Mouse (Mus musculus): ENCODE results near the gene Sez6l. TPM values are rescaled to one million over a fixed set of nuclear protein-coding genes. Genes with fewer than 3 reads are reported as not detected.

The Sez6l gene
- polyA plus RNA-seq, 1 experiment from 2014 or later, result 41.9 TPM

DNA sequence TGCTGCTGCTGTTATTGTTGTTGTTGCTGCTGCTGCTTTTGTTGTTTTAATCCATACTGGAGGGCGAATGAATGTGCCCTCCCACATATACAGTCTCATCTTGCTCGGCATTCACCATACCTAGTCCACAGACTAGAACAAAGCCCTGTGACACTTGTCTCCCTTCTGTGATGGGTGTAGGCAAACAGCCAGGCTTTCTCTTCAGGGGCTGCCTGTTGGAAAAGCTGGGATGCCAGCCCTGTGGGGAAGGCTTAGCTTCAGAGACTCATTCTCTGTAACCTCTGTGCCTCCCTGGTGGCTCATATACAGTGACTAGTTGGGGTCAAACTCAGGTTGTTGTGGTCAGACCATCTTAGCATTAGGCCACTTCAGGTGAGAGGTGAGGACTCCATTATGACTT, 30.1 kb upstream of the Sez6l start:
- H3K27ac ChIP-seq (ENCODE audit: low read length), result no peak overlapping the region
- H3K9ac ChIP-seq (replicated peaks; ENCODE audit: low read depth, low read length), result no peak overlapping the region
- H3K4me3 ChIP-seq (replicated peaks; ENCODE audit: low read length), result no peak overlapping the region
- no peaks in the 10 kb centered on the region for H3K36me3 ChIP-seq (ENCODE audit: control insufficient read depth, insufficient read depth)
- H3K4me1 ChIP-seq (replicated peaks; ENCODE audit: control insufficient read depth, insufficient read depth, low read length), result peaks cover 25% of the 10 kb centered on the region
- WGBS, result 22% methylated on average over 2 of the region's 2 CpGs
- H3K4me2 ChIP-seq (ENCODE audit: low read length), result no peak overlapping the region
- ATAC-seq, result peak; percentile 35; the same call in 1 of the 2 replicates
- no peaks in the 10 kb centered on the region for H3K27me3 ChIP-seq (replicated peaks; ENCODE audit: control insufficient read depth, insufficient read depth, low read length)
- H3K9me3 ChIP-seq (ENCODE audit: control insufficient read depth, low read length), result no peaks in the 10 kb centered on the region

DNA sequence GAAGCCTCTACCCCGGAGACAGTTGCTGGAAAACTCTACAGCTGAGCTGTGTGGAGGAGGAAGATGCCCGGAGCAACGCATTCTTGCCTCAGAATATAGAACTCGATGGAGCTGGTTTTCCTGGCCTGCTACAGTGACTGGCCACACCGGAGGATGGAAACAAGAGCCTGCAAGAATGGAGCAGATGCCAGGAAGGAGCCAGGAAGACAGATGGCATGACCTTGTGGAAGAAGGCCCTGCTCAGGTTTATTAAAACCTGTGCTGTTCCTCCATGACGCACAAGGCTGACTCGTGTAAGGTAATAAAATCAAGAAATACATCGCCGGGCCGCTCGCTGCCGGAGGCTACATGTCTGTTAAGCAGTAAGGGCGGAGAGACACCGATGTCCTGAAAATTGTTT, 28.4 kb upstream of the Sez6l start:
- H3K27me3 ChIP-seq (replicated peaks; ENCODE audit: control insufficient read depth, insufficient read depth, low read length), result no peaks in the 10 kb centered on the region
- no peak overlapping the region for H3K4me2 ChIP-seq (ENCODE audit: low read length)
- 87% methylated on average over 14 of the region's 14 CpGs for WGBS
- no peak for ATAC-seq
- no peaks in the 10 kb centered on the region for H3K9me3 ChIP-seq (ENCODE audit: control insufficient read depth, low read length)
- no peak overlapping the region for H3K9ac ChIP-seq (replicated peaks; ENCODE audit: low read depth, low read length)
- H3K36me3 ChIP-seq (ENCODE audit: control insufficient read depth, insufficient read depth), result no peaks in the 10 kb centered on the region
- H3K4me3 ChIP-seq (replicated peaks; ENCODE audit: low read length), result no peak overlapping the region
- H3K27ac ChIP-seq (ENCODE audit: low read length), result no peak overlapping the region
- H3K4me1 ChIP-seq (replicated peaks; ENCODE audit: control insufficient read depth, insufficient read depth, low read length), result peaks cover 31% of the 10 kb centered on the region

DNA sequence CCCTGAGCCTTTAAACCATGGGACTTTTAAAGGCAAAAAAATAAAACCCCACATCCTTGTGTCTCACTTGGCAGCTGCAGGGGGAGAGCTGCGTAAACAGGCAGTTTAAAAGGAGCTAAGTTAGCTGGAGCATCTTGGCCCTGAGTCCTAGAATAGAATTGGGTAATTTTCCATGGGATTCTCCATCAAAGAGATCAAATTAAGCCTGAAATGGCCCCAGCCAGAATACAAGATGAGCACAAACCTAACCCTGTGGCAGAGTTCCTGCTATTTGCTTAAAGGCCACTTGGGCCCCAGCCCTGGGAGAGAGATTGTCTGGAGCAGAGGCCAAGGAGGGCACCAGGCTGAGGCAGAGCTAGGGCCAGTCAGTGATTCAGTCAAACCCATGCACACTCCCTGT, 27.3 kb upstream of the Sez6l start:
- WGBS, result 36% methylated on average over 1 of the region's 1 CpGs
- Histone ChIP-seq H3K9me3 (ENCODE audit: control insufficient read depth, low read length) (no peaks in the 10 kb centered on the region), H3K27me3 (replicated peaks; ENCODE audit: control insufficient read depth, insufficient read depth, low read length) (no peaks in the 10 kb centered on the region), H3K27ac (ENCODE audit: low read length) (no peak overlapping the region), H3K36me3 (ENCODE audit: control insufficient read depth, insufficient read depth) (no peaks in the 10 kb centered on the region), H3K4me2 (ENCODE audit: low read length) (no peak overlapping the region), H3K4me1 (replicated peaks; ENCODE audit: control insufficient read depth, insufficient read depth, low read length) (peaks cover 40% of the 10 kb centered on the region), H3K4me3 (replicated peaks; ENCODE audit: low read length) (no peak overlapping the region), H3K9ac (replicated peaks; ENCODE audit: low read depth, low read length) (no peak overlapping the region)
- no peak for ATAC-seq

DNA sequence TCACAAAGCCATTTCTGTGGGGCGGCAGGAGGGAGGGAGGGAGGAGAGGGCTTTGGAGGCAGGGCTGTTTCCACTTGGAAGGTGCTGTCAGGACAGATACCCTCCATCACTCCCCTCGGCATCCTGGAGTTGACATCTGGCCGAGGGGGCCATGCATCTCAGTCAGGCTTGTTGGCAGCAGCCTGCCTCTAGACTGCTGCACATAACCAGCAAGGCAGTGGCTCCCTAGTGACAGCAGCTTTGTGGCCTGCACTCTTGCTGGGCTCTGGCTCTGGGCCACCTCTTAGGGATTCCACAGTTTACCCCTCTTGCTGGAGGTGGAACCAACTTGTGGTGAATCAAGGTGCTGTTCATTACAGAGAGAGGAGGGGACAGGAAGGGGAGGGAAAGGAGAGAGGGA, 26.6 kb upstream of the Sez6l start:
- Histone ChIP-seq H3K27me3 (replicated peaks; ENCODE audit: control insufficient read depth, insufficient read depth, low read length) (no peaks in the 10 kb centered on the region), H3K9me3 (ENCODE audit: control insufficient read depth, low read length) (no peaks in the 10 kb centered on the region), H3K4me2 (ENCODE audit: low read length) (no peak overlapping the region), H3K27ac (ENCODE audit: low read length) (no peak overlapping the region), H3K4me1 (replicated peaks; ENCODE audit: control insufficient read depth, insufficient read depth, low read length) (peaks cover 40% of the 10 kb centered on the region), H3K9ac (replicated peaks; ENCODE audit: low read depth, low read length) (no peak overlapping the region), H3K4me3 (replicated peaks; ENCODE audit: low read length) (no peak overlapping the region), H3K36me3 (ENCODE audit: control insufficient read depth, insufficient read depth) (no peaks in the 10 kb centered on the region)
- ATAC-seq, result no peak; the same call in 1 of the 2 replicates
- 47% methylated on average over 3 of the region's 3 CpGs for WGBS

DNA sequence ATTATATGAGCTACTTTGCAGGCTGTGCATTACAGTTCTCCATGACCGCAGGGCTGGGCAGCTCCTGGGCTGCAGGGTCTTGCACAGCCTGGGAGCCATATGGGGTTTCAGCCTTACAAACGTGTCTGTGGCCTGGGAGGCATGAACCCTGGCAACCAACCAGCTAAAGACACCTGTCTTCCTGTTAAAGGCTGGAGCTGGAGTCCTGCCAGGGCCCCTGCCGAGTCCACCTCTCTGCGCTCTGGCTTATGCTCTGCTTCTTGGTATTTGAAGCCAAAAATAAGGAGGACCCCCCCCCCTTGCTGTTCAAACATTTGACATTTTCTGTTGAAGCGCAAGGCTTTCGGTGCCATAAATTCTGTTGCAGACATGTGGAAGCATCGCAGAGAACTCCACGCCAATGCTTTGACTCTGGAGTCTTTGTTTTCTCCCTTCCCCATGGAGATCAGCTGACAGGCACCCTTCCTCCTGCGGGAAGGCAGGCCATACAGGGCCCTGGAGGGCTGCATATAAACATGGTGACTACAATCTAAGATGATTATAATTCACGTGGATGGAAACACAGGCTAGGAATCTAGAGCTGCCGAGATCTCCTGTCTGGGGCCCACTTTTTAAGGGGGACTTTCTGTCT, 23.4 kb upstream of the Sez6l start:
- Histone ChIP-seq H3K27me3 (replicated peaks; ENCODE audit: control insufficient read depth, insufficient read depth, low read length) (no peaks in the 10 kb centered on the region), H3K4me1 (replicated peaks; ENCODE audit: control insufficient read depth, insufficient read depth, low read length) (peaks cover 39% of the 10 kb centered on the region), H3K9me3 (ENCODE audit: control insufficient read depth, low read length) (no peaks in the 10 kb centered on the region), H3K4me2 (ENCODE audit: low read length) (no peak overlapping the region), H3K36me3 (ENCODE audit: control insufficient read depth, insufficient read depth) (no peaks in the 10 kb centered on the region), H3K4me3 (replicated peaks; ENCODE audit: low read length) (no peak overlapping the region), H3K9ac (replicated peaks; ENCODE audit: low read depth, low read length) (no peak overlapping the region), H3K27ac (ENCODE audit: low read length) (peak overlapping the region; percentile 45)
- WGBS, result 22% methylated on average over 11 of the region's 11 CpGs
- peak; percentile 31; the same call in 1 of the 2 replicates for ATAC-seq

DNA sequence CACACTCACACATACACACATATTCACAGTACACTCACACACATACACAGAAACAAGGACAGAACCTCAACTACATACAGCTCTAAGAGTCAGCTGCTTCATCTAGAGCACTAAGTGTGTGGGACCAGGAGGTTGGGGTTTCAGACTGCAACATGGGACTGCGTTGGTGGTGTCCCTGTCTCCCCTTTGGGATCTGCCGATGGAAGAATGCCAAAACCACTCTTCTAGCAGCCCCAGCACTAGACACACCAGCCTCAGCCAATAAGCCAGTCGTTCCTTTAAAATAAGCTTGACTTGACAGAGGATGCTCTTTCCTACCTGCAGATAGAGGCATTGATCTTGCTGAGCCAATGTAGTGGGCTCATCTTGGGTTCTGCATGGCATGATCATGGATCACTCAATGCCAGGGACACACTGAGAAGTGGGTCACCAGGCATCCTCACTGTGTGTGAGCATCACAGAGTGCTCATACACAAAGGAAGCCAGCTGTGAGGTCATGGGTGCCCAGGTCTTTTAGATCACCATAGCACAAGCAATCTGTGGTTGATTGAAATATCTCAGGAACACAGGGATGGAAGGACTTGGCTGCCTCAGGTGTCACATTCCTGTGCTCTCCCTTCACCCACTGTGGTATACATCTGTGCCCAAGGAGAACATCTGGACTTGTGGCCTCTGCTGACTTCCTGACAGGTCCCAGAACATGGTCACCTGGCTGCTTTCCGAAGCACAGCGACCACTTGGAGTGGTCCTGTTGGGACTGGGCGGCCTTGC, 22.7 kb upstream of the Sez6l start:
- WGBS, result 83% methylated on average over 6 of the region's 6 CpGs
- Histone ChIP-seq H3K27ac (ENCODE audit: low read length) (peak overlapping the region; percentile 7; the same call in 1 of the 2 replicates), H3K9me3 (ENCODE audit: control insufficient read depth, low read length) (no peaks in the 10 kb centered on the region)

DNA sequence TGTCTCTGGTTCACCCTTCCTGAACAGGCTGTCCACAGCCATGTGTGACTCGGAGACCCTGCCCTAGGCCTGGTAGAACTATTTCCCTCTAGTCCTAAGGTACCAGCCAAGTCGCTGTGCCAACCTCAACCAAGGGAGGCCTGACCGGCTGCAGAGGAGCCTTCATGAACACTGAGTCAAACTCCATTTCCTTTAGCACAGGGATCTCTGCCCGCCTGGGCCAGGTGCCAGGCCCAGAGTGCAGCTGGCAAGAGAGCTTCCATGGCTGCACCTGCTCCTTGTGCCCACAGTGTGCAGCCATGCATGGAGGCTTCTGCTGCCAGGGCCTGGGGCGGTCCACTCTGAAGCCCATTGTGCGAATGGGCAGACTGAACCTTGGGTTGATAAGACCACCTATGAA, 20.9 kb upstream of the Sez6l start:
- no peaks in the 10 kb centered on the region for H3K36me3 ChIP-seq (ENCODE audit: control insufficient read depth, insufficient read depth)
- H3K4me3 ChIP-seq (replicated peaks; ENCODE audit: low read length), result no peak overlapping the region
- peak; percentile 85 for ATAC-seq
- no peaks in the 10 kb centered on the region for H3K27me3 ChIP-seq (replicated peaks; ENCODE audit: control insufficient read depth, insufficient read depth, low read length)
- peaks cover 27% of the 10 kb centered on the region for H3K4me1 ChIP-seq (replicated peaks; ENCODE audit: control insufficient read depth, insufficient read depth, low read length)
- no peak overlapping the region for H3K9ac ChIP-seq (replicated peaks; ENCODE audit: low read depth, low read length)
- H3K4me2 ChIP-seq (ENCODE audit: low read length), result no peak overlapping the region
- no peaks in the 10 kb centered on the region for H3K9me3 ChIP-seq (ENCODE audit: control insufficient read depth, low read length)
- 46% methylated on average over 6 of the region's 6 CpGs for WGBS
- peak overlapping the region; percentile 73 for H3K27ac ChIP-seq (ENCODE audit: low read length)

More for the DNA sequence above, 22.7 kb upstream of the Sez6l start:
- ATAC-seq, result no peak
- Histone ChIP-seq H3K4me3 (replicated peaks; ENCODE audit: low read length) (no peak overlapping the region), H3K4me2 (ENCODE audit: low read length) (no peak overlapping the region), H3K4me1 (replicated peaks; ENCODE audit: control insufficient read depth, insufficient read depth, low read length) (peaks cover 39% of the 10 kb centered on the region), H3K9ac (replicated peaks; ENCODE audit: low read depth, low read length) (no peak overlapping the region), H3K36me3 (ENCODE audit: control insufficient read depth, insufficient read depth) (no peaks in the 10 kb centered on the region), H3K27me3 (replicated peaks; ENCODE audit: control insufficient read depth, insufficient read depth, low read length) (no peaks in the 10 kb centered on the region)

DNA sequence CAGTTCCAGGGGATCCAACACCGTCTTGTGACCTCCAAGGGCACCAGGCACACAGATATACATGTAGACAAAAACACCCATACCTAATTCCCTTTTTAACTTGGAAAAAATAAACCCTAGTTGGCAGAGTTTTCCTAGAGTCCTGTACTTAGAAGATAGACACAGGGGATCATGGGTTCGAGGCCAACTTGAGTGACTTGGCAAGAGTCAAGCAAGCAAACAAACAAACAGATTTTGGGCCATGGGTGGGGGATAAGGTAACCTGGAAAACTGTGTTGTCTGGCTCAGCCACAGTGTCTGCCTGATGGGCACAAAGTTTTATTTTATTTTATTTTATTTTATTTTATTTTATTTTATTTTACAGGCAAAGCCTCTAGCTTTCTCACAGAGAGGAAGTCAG, 20.3 kb upstream of the Sez6l start:
- 91% methylated on average over 2 of the region's 2 CpGs for WGBS
- no peak for ATAC-seq
- Histone ChIP-seq H3K27me3 (replicated peaks; ENCODE audit: control insufficient read depth, insufficient read depth, low read length) (no peaks in the 10 kb centered on the region), H3K9me3 (ENCODE audit: control insufficient read depth, low read length) (no peaks in the 10 kb centered on the region), H3K9ac (replicated peaks; ENCODE audit: low read depth, low read length) (no peak overlapping the region), H3K4me3 (replicated peaks; ENCODE audit: low read length) (no peak overlapping the region), H3K36me3 (ENCODE audit: control insufficient read depth, insufficient read depth) (no peaks in the 10 kb centered on the region), H3K27ac (ENCODE audit: low read length) (peak overlapping the region; percentile 73), H3K4me1 (replicated peaks; ENCODE audit: control insufficient read depth, insufficient read depth, low read length) (peaks cover 27% of the 10 kb centered on the region), H3K4me2 (ENCODE audit: low read length) (no peak overlapping the region)

DNA sequence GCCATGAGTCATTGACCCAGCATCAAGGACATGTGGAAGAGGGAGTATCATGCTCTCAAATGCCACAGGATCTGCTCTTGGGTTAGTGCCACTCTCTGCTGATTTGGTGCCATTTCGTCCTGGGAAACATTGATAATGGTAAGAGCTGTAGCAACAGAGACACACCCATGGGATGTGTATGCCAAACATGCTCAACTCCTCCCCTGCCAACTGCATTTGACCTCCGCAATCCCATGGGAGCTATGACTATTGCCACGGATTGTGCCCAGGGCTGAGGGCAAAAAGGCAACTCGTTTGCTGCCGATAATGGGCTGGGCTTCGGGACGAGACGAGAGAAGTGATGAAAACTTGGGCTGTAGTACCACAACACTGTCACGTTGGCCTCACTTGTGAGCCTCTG, 19.7 kb upstream of the Sez6l start:
- Histone ChIP-seq H3K27ac (ENCODE audit: low read length) (no peak overlapping the region), H3K4me3 (replicated peaks; ENCODE audit: low read length) (no peak overlapping the region), H3K4me1 (replicated peaks; ENCODE audit: control insufficient read depth, insufficient read depth, low read length) (peaks cover 27% of the 10 kb centered on the region), H3K9ac (replicated peaks; ENCODE audit: low read depth, low read length) (no peak overlapping the region), H3K27me3 (replicated peaks; ENCODE audit: control insufficient read depth, insufficient read depth, low read length) (no peaks in the 10 kb centered on the region), H3K36me3 (ENCODE audit: control insufficient read depth, insufficient read depth) (no peaks in the 10 kb centered on the region), H3K4me2 (ENCODE audit: low read length) (no peak overlapping the region), H3K9me3 (ENCODE audit: control insufficient read depth, low read length) (no peaks in the 10 kb centered on the region)
- WGBS, result 80% methylated on average over 9 of the region's 9 CpGs
- no peak for ATAC-seq
